Mouse (Mus musculus): ENCODE results near the gene Ptgir. TPM values are rescaled to one million over a fixed set of nuclear protein-coding genes. Genes with fewer than 3 reads are reported as not detected.

Ptgir gene
- polyA plus RNA-seq, 1 experiment from 2014 or later, result 1.7 TPM

DNA sequence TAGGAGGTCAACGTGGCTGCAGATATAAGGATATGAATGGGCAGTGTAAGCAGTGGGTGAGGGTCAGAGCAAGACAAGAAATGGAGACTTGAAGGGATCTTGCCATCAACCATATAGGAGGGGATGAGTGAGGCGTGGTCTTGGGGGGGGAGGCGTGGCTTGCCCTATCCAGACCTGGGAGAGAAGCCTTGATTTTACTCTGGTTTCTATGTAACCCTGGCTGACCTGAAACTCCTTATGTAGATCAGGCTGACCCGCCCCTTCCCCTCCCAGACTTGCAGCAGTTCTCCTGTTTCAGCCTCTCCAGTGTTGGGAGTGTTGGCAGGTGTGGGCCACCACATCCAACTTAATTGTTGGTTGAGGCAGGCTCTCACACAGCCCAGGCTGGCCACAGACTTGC is 22.0 kb upstream of the Ptgir start:
- Histone ChIP-seq H3K27ac (ENCODE audit: low read depth) (no peak overlapping the region), H3K36me3 (replicated peaks; ENCODE audit: insufficient read depth, low read length) (no peaks in the 10 kb centered on the region), H3K4me3 (ENCODE audit: low read depth, low read length) (no peak overlapping the region), H3K9ac (replicated peaks) (no peak overlapping the region), H3K9me3 (ENCODE audit: low read length) (peaks cover 11% of the 10 kb centered on the region), H3K27me3 (ENCODE audit: insufficient read depth, low read length) (peaks cover 35% of the 10 kb centered on the region), H3K4me2 (ENCODE audit: low read depth, low read length) (no peak overlapping the region), H3K4me1 (ENCODE audit: insufficient read depth) (no peaks in the 10 kb centered on the region)
- TF ChIP-seq CTCF (IDR thresholded peaks at IDR 0.05; ENCODE audit: low read depth) (no peak), EP300 (IDR thresholded peaks at IDR 0.05; ENCODE audit: low read depth) (no peak)
- ATAC-seq (no peak), DNase-seq (no peak)
- 66% methylated on average over 4 of the region's 4 CpGs for WGBS (ENCODE audit: insufficient replicate concordance)

DNA sequence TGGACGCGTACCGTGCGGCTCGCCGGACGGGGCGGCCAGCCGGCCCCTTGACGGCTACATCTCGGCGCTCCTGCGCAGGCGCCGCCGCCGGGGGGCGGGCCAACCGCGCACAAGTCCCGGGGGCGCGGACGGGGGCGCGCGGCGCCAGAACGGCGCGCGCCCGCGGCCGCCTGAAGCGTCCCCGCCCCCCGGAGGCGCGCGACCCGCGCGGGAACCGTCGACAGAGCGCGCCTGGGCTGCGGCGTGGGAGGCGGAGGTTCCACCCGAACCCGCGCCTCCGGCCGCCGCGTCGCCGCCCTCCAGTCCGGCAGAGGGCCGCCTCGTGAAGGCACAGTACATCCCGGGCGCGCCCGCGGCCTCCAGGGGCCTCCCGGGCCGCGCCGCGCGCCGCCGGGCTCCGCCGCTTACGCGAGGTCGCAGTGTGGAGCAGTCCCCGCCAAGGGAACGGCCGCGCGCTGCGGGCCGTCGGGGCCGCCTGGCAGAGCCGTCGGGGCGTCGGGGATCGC is 21.0 kb upstream of the Ptgir start:
- H3K4me3 ChIP-seq (ENCODE audit: low read depth, low read length), result peak overlapping the region; percentile 29
- H3K27me3 ChIP-seq (ENCODE audit: insufficient read depth, low read length), result peaks cover 37% of the 10 kb centered on the region
- no peak overlapping the region for H3K27ac ChIP-seq (ENCODE audit: low read depth)
- no peaks in the 10 kb centered on the region for H3K36me3 ChIP-seq (replicated peaks; ENCODE audit: insufficient read depth, low read length)
- H3K4me2 ChIP-seq (ENCODE audit: low read depth, low read length), result peak overlapping the region; percentile 49
- H3K4me1 ChIP-seq (ENCODE audit: insufficient read depth), result no peaks in the 10 kb centered on the region
- peaks cover 11% of the 10 kb centered on the region for H3K9me3 ChIP-seq (ENCODE audit: low read length)
- TF ChIP-seq CTCF (IDR thresholded peaks at IDR 0.05; ENCODE audit: low read depth) (no peak), EP300 (IDR thresholded peaks at IDR 0.05; ENCODE audit: low read depth) (no peak)
- H3K9ac ChIP-seq (replicated peaks), result no peak overlapping the region
- DNase-seq (no peak), ATAC-seq (peak; percentile 29)
- 14% methylated on average over 54 of the region's 95 CpGs for WGBS (ENCODE audit: insufficient replicate concordance)

DNA sequence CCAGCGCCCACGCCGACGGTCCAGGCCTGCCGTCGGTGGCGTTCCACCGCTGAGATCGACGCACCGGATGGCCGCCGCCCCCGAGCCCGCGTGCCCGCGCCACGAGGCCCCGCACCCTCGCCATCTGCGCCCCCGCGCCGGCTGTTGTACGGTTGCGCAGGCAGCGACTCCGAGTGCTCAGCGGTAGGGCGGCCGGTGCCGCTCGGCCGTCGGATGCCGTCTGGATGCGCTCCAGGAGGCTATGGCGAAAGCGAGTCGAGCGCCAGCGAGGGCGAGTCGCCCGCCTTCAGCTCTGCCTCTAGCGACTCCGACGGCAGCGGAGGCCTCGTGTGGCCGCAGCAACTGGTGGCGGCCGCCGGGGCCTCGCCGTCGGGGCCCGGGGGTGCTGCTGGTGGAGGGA is 20.4 kb upstream of the Ptgir start:
- no peak for TF ChIP-seq CTCF (IDR thresholded peaks at IDR 0.05; ENCODE audit: low read depth)
- no peak for TF ChIP-seq EP300 (IDR thresholded peaks at IDR 0.05; ENCODE audit: low read depth)
- no peaks in the 10 kb centered on the region for H3K36me3 ChIP-seq (replicated peaks; ENCODE audit: insufficient read depth, low read length)
- H3K27me3 ChIP-seq (ENCODE audit: insufficient read depth, low read length), result peaks cover 43% of the 10 kb centered on the region
- H3K9me3 ChIP-seq (ENCODE audit: low read length), result peaks cover 11% of the 10 kb centered on the region
- ATAC-seq (no peak), DNase-seq (no peak)
- H3K4me3 ChIP-seq (ENCODE audit: low read depth, low read length), result no peak overlapping the region
- WGBS (ENCODE audit: insufficient replicate concordance), result 41% methylated on average over 41 of the region's 59 CpGs
- H3K9ac ChIP-seq (replicated peaks), result no peak overlapping the region
- H3K4me2 ChIP-seq (ENCODE audit: low read depth, low read length), result no peak overlapping the region
- H3K27ac ChIP-seq (ENCODE audit: low read depth), result no peak overlapping the region
- no peaks in the 10 kb centered on the region for H3K4me1 ChIP-seq (ENCODE audit: insufficient read depth)

DNA sequence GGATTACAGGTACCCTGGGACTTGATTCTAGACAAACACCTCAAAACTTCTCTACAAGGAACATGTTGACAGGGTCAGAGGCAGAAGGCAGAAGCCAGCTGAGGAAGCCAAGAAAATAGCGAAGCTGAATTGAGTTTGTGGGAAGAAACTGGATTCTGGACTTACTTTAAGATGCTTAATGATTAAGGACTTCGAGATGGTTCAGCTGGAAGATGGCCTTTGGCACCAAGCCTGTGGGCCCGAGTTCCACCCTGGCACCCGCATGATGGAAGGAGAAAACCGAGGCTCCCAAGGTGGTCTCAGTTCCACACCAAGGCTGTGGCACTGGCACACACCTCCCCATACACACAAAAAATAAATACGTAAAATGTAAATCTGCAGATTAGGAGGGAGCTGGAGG is 15.8 kb upstream of the Ptgir start:
- H3K4me1 ChIP-seq (ENCODE audit: insufficient read depth), result peaks cover 10% of the 10 kb centered on the region
- 0 out of 2 replicates have a peak overlapping the region, but pooled peaks have one; percentile 37 for H3K27ac ChIP-seq (ENCODE audit: low read depth)
- no peak for TF ChIP-seq EP300 (IDR thresholded peaks at IDR 0.05; ENCODE audit: low read depth)
- TF ChIP-seq CTCF (IDR thresholded peaks at IDR 0.05; ENCODE audit: low read depth), result no peak
- ATAC-seq (no peak), DNase-seq (no peak)
- no peaks in the 10 kb centered on the region for H3K36me3 ChIP-seq (replicated peaks; ENCODE audit: insufficient read depth, low read length)
- 52% methylated on average over 6 of the region's 6 CpGs for WGBS (ENCODE audit: insufficient replicate concordance)
- no peak overlapping the region for H3K4me3 ChIP-seq (ENCODE audit: low read depth, low read length)
- H3K9me3 ChIP-seq (ENCODE audit: low read length), result peaks cover 9% of the 10 kb centered on the region
- peaks cover 59% of the 10 kb centered on the region for H3K27me3 ChIP-seq (ENCODE audit: insufficient read depth, low read length)
- no peak overlapping the region for H3K4me2 ChIP-seq (ENCODE audit: low read depth, low read length)
- H3K9ac ChIP-seq (replicated peaks), result no peak overlapping the region

DNA sequence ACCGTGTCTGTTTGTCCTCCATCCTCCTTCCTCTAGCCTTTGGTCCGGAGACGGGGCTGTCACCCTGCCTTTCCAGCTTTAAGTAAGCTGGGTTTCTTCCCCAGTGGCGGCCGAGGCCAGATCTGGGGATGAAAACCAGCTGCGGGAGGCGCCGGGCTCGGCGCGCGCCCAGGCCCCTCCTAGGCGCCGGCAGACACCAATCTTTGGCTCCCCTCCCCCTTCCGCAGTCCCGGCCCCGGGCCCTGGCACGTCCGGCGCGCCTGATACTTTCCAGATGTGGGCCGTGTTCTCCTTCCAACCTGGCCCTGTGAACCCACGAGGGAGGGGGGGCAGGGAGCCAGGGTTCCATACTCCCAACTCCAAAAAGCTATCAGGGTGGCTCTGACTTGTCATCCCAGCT is 15.3 kb upstream of the Ptgir start:
- ATAC-seq, result no peak
- no peak overlapping the region for H3K4me3 ChIP-seq (ENCODE audit: low read depth, low read length)
- peaks cover 55% of the 10 kb centered on the region for H3K27me3 ChIP-seq (ENCODE audit: insufficient read depth, low read length)
- H3K4me1 ChIP-seq (ENCODE audit: insufficient read depth), result peaks cover 10% of the 10 kb centered on the region
- H3K9ac ChIP-seq (replicated peaks), result no peak overlapping the region
- H3K4me2 ChIP-seq (ENCODE audit: low read depth, low read length), result peak overlapping the region; percentile 6; the same call in 1 of the 2 replicates
- no peaks in the 10 kb centered on the region for H3K36me3 ChIP-seq (replicated peaks; ENCODE audit: insufficient read depth, low read length)
- TF ChIP-seq CTCF (IDR thresholded peaks at IDR 0.05; ENCODE audit: low read depth) (no peak), EP300 (IDR thresholded peaks at IDR 0.05; ENCODE audit: low read depth) (no peak)
- DNase-seq, result no peak
- peaks cover 5% of the 10 kb centered on the region for H3K9me3 ChIP-seq (ENCODE audit: low read length)
- H3K27ac ChIP-seq (ENCODE audit: low read depth), result peak overlapping the region; percentile 39; the same call in 1 of the 2 replicates
- whole genome bisulfite sequencing (ENCODE audit: insufficient replicate concordance), result 3% methylated on average over 23 of the region's 23 CpGs

- Histone ChIP-seq H3K9me3 (ENCODE audit: low read length) (no peaks in the 10 kb centered on the region), H3K36me3 (replicated peaks; ENCODE audit: insufficient read depth, low read length) (no peaks in the 10 kb centered on the region), H3K4me3 (ENCODE audit: low read depth, low read length) (peak within 1 kb of the TSS; percentile 28), H3K9ac (replicated peaks) (no peak within 1 kb of the TSS), H3K4me1 (ENCODE audit: insufficient read depth) (peaks cover 10% of the 10 kb centered on the region), H3K27ac (ENCODE audit: low read depth) (peak within 1 kb of the TSS; percentile 39; the same call in 1 of the 2 replicates), H3K4me2 (ENCODE audit: low read depth, low read length) (peak within 1 kb of the TSS; percentile 67), H3K27me3 (ENCODE audit: insufficient read depth, low read length) (peaks cover 47% of the 10 kb centered on the region)
- TF ChIP-seq CTCF (IDR thresholded peaks at IDR 0.05; ENCODE audit: low read depth), result peak; percentile 96
- no peak for TF ChIP-seq EP300 (IDR thresholded peaks at IDR 0.05; ENCODE audit: low read depth)
- ATAC-seq, result peak; percentile 87
- under 1% methylated on average over 30 of the region's 30 CpGs for WGBS (ENCODE audit: insufficient replicate concordance)
- peak; percentile 88 for DNase-seq
These were observed 14.5 kb upstream of the Ptgir start, which contains the start of gene Gng8 for GRCm38 (mm10) chr7:16891641-16892351. Gene Gng8, plus strand, starts transcription at chr7:16891786.

All from liver, postnatal 0 days (tissue).